8 mouse cellular contexts compared by ENCODE assay signal in the genomic region with DNA sequence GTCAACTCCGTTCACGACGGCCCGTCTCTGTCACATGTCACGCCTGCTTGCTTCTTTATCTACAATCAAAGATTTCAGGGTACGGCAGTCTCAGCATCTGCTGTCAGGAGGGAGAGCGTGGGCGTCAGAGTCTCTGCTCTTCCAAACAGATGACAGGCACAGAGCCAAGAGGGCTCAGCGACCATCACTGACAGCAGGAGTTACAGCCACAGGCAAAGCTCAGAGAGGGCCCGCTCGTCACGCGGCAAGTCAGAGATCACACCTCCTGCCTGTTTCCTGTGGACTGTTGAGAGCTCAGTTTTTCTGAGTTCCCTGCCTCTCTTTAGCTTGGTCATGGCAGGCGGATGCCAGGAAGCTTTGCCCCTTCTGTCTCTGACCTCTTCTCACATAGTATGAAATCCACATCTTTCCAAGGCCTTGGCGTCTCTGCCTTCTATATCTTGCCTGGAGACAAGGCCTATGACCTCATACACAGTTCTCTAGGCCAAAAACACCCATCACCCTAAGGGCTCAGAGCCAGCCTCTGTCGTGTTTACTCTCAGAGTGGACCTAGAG. TPM values are rescaled to one million over a fixed set of nuclear protein-coding genes. Genes with fewer than 3 reads are reported as not detected.
DNase-seq lines count a peak whose midpoint lies in the region; ATAC-seq and TF ChIP-seq lines count a peak whose summit lies in the region.

No protein-coding gene starts in this region.

- peak; percentile 61 to 82 for DNase-seq in adrenal gland, adult (ENCODE audit: inconsistent age in 2 of 2, low spot score in 1 of 2)
- no peak for DNase-seq in adrenal gland, postnatal 4 days (ENCODE audit: low spot score in 2 of 2)
- peak; percentile 67 for DNase-seq in Muller cell, postnatal 12 days (ENCODE audit: inconsistent ontology term)
- DNase-seq in frontal cortex, postnatal 36 days (ENCODE audit: low spot score in 2 of 2): peak; percentile 65 to 82
- peak; percentile 58 for DNase-seq in limb, embryonic 14.5 days (ENCODE audit: low spot score)
- DNase-seq in naive thymus-derived CD4-positive, alpha-beta T cell, adult 2 months (ENCODE audit: low read depth): peak; percentile 83
- DNase-seq in thymus, postnatal 4 days: peak; percentile 76

- H3K4me1 ChIP-seq in kidney, embryonic 15.5 days: peaks cover 43% of the 10 kb centered on the region
- peaks cover 20% of the 10 kb centered on the region for H3K4me1 ChIP-seq in limb, embryonic 14.5 days (ENCODE audit: control insufficient read depth, insufficient read depth, low read length)

- no peak overlapping the region for H3K4me3 ChIP-seq in kidney, embryonic 15.5 days (replicated peaks)
- no peak overlapping the region for H3K4me3 ChIP-seq in limb, embryonic 14.5 days (replicated peaks; ENCODE audit: low read length)

- 25% methylated on average over 16 of the region's 16 CpGs for WGBS in kidney, embryonic 15.5 days
- WGBS in limb, embryonic 14.5 days: 59% methylated on average over 16 of the region's 16 CpGs

- H3K36me3 ChIP-seq in kidney, embryonic 15.5 days: peaks cover 10% of the 10 kb centered on the region
- H3K36me3 ChIP-seq in limb, embryonic 14.5 days (ENCODE audit: control insufficient read depth, insufficient read depth, low read length): no peaks in the 10 kb centered on the region

- TF ChIP-seq POLR2A in limb, embryonic 14.5 days (IDR thresholded peaks at IDR 0.05; ENCODE audit: borderline replicate concordance, extremely low read depth, insufficient read depth, insufficient read length): no peak

- no peaks in the 10 kb centered on the region for H3K9me3 ChIP-seq in kidney, embryonic 15.5 days (replicated peaks)
- no peaks in the 10 kb centered on the region for H3K9me3 ChIP-seq in limb, embryonic 14.5 days (ENCODE audit: control insufficient read depth, low read length)

- peak overlapping the region; percentile 48 for H3K27ac ChIP-seq in kidney, embryonic 15.5 days
- H3K27ac ChIP-seq in limb, embryonic 14.5 days (replicated peaks; ENCODE audit: low read depth, low read length): peak overlapping the region; percentile 35; the same call in 1 of the 2 replicates

- H3K27me3 ChIP-seq in kidney, embryonic 15.5 days: no peaks in the 10 kb centered on the region
- no peaks in the 10 kb centered on the region for H3K27me3 ChIP-seq in limb, embryonic 14.5 days (ENCODE audit: control insufficient read depth, insufficient read depth, low read length)

- ATAC-seq in kidney, embryonic 15.5 days (replicated peaks; ENCODE audit: low FRiP score): peak; percentile 63
- 0 out of 2 replicates have a peak, but pooled peaks have one; percentile 21 for ATAC-seq in limb, embryonic 14.5 days (ENCODE audit: low FRiP score, low read depth)

- no peak overlapping the region for H3K9ac ChIP-seq in kidney, embryonic 15.5 days
- no peak overlapping the region for H3K9ac ChIP-seq in limb, embryonic 14.5 days (ENCODE audit: low read depth, low read length, severe bottlenecking)

- H3K4me2 ChIP-seq in kidney, embryonic 15.5 days: no peak overlapping the region
- no peak overlapping the region for H3K4me2 ChIP-seq in limb, embryonic 14.5 days (replicated peaks; ENCODE audit: low read depth, low read length, severe bottlenecking)

RNA-seq across cellular contexts. Expression of a gene that starts 25.7 kb away (rescaled TPM):
- 10 to 100 TPM; 16.7 to 19.8 TPM for total RNA-seq in adrenal gland, postnatal 4 days (2021)
- polyA plus RNA-seq in kidney, embryonic 15.5 days (2015; fragmentation: Nextera tagmentation; extraction: Ambion mirVana): 10.0 and 10.5 TPM in 2 replicates
- polyA plus RNA-seq in limb, embryonic 14.5 days (2012; rRNA removed): 10.0 and 11.9 TPM in 2 replicates
- 9.4 and 10.8 TPM in 2 replicates for polyA plus RNA-seq in limb, embryonic 14.5 days (2014; fragmentation: Nextera tagmentation; extraction: Ambion mirVana)

Comparison
In these comparisons a context has a peak if more than half of its experiments do, and no peak if none do; other contexts are left out.
1. DNase-seq: peak in adrenal gland, adult (2 of 2), Muller cell, postnatal 12 days (single experiment), frontal cortex, postnatal 36 days (2 of 2), limb, embryonic 14.5 days (single experiment), naive thymus-derived CD4-positive, alpha-beta T cell, adult 2 months (single experiment) and thymus, postnatal 4 days (single experiment); none in adrenal gland, postnatal 4 days (0 of 2).